Mouse (Mus musculus) cortical plate, adult 2 months (tissue): ENCODE results near the gene Rbm20.

Source experiments
- CTCF ChIP-seq: fragments of 200-500 bp; IDR thresholded peaks from 2 replicates; pipeline ENCODE4 v1.5.1; 2011; ENCODE audit warnings: mild to moderate bottlenecking, control low read depth, low read length; ENCODE audit not compliant: insufficient read depth; ENCODE audit errors: extremely low read depth
- POLR2A ChIP-seq: fragments of 200-500 bp; IDR thresholded peaks from 2 replicates; pipeline ENCODE4 v1.6.1; 2011; ENCODE audit warnings: mild to moderate bottlenecking, low read length, control low read depth; ENCODE audit not compliant: insufficient read depth; ENCODE audit errors: extremely low read depth

DNA sequence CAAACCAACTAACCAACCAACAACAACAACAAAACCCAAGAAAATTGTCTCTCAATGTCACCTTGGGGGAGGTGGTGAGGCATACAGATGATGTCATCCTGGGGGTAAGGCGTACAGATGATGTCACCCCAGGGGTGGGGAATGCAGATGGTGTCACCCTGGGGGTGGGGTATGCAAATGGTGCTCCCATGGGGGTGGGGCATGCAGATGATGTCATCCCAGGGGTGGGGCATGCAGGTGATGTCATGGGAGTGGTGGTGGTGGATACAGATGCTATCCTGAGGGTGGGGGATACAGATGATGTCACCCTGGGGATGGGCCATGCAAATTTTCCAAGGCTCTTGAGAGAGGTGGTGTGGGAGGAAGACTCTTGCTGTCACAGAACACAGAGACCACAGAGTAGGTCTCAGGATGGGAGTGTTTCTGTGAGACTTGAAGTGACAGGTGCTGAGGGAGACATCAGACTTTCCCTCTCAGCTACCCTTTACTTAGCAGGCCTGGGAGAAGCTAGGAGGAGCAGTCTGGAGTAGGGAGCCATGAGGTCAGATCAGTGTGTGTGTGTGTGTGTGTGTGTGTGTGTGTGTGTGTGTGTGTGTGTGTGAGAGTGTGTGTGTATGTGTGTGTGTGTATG lies 63.8 kb downstream of the Rbm20 start:
- TF ChIP-seq POLR2A (no peak), CTCF (no peak)
